Mouse (Mus musculus): ENCODE data around the gene Osbpl10.

- TF ChIP-seq POLR2A (IDR thresholded peaks at IDR 0.05; ENCODE audit: insufficient read length, low read depth) (no peak), E2F4 (IDR thresholded peaks at IDR 0.05; ENCODE audit: insufficient read depth) (no peak), CEBPB (IDR thresholded peaks at IDR 0.05; ENCODE audit: insufficient read depth, poor library complexity, severe bottlenecking) (no peak), MAX (IDR thresholded peaks at IDR 0.05; ENCODE audit: low read depth) (no peak), SRF (IDR thresholded peaks at IDR 0.05; ENCODE audit: control insufficient read depth, insufficient read length, low read depth) (no peak), TCF12 (IDR thresholded peaks at IDR 0.05; ENCODE audit: insufficient read depth, poor library complexity, severe bottlenecking) (no peak), REST (IDR thresholded peaks at IDR 0.05; ENCODE audit: insufficient read depth, insufficient read length) (no peak), POLR2AphosphoS2 (IDR thresholded peaks at IDR 0.05; ENCODE audit: insufficient read length, low read depth) (no peak), USF1 (IDR thresholded peaks at IDR 0.05; ENCODE audit: low read depth) (no peak)
Observed at GRCm38 (mm10) chr9:115165996-115166395, 187.6 kb downstream of the Osbpl10 start.

All from myocyte (in vitro differentiated cells).